Mouse (Mus musculus): ENCODE results near the gene Wnt9b. TPM values are rescaled to one million over a fixed set of nuclear protein-coding genes. Genes with fewer than 3 reads are reported as not detected.

Wnt9b gene
- 0.48 and 0.60 TPM in 2 replicates for polyA plus RNA-seq (2015; fragmentation: Nextera tagmentation; extraction: Ambion mirVana)

DNA sequence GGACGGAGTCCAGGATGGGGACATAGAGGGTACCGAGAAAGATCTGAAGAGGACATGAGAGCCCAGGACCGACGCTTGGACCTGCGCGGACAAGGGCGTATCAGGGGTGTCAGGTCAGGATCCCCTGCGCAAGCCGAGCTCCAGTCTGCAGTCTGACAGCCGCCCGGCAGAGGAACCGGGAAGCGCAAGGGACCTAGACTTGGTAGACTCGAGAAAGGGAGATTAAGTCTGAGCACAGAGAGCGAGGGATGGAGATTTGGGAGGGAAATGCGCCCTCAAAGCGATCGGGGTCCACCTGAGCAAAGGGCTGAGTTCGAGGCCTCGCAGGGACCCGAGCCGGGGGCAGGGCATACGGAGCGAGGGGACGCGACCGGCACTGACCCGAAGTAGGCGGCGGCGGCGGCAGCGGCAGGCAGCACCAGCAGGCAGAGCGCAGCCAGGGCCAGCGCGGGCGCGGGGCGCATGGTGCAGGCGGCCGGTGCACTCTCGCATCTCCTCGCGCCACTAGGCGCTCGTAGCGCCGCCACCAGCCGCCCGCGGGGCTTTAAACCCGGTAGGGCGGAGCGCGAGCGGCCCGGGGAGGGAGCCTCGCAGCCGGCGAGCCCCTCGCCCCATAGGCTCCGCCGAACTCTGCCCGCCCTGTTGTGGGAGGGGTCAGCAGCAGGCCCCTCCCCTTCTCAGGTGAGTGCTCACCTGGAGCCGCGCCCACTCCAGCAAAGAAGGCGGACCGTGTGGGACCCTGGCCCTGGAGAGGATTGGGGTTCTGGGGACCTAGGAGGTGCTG lies at the start of gene Wnt9b:
TSS of gene Wnt9b (minus strand) at position 516 of the 784 bp plus-strand sequence.
- H3K36me3 ChIP-seq: no peaks in the 10 kb centered on the region
- no peaks in the 10 kb centered on the region for H3K9me3 ChIP-seq (replicated peaks)
- no peak; the same call in 1 of the 2 replicates for ATAC-seq (replicated peaks; ENCODE audit: insufficient number of reproducible peaks, insufficient read depth, low FRiP score, low read depth)
- H3K27ac ChIP-seq: no peak within 1 kb of the TSS
- H3K4me1 ChIP-seq (replicated peaks): peaks cover 12% of the 10 kb centered on the region
- H3K9ac ChIP-seq: peak within 1 kb of the TSS; percentile 21
- H3K27me3 ChIP-seq: peaks cover 95% of the 10 kb centered on the region
- H3K4me2 ChIP-seq: peak within 1 kb of the TSS; percentile 83
- peak within 1 kb of the TSS; percentile 45 for H3K4me3 ChIP-seq
- WGBS: under 1% methylated on average over 68 of the region's 68 CpGs

DNA sequence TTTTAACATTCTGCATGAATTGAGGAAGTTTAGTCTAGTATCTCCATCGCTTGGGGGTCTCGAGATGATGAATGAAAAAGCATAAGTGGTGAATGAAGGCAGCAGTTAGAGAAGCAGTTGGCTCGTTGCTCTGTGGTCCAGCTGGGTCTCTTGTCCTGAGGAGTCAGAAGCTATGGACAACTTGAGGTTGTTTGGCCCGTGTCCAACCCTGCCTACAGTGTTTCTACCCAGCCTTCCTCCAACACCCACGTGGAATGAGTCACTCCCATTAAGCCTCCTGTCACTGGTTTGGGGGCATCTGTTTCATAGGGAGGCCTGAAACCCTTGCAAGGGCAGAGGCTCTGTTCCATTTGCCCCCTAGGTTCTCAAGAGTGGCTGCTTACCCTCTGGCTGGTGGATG lies 40.3 kb upstream of the Wnt9b start:
- no peak for ATAC-seq (replicated peaks; ENCODE audit: insufficient number of reproducible peaks, insufficient read depth, low FRiP score, low read depth)
- no peaks in the 10 kb centered on the region for H3K9me3 ChIP-seq (replicated peaks)
- no peak overlapping the region for H3K4me2 ChIP-seq
- H3K4me1 ChIP-seq (replicated peaks): no peaks in the 10 kb centered on the region
- no peak overlapping the region for H3K27ac ChIP-seq
- H3K27me3 ChIP-seq: peaks cover 59% of the 10 kb centered on the region
- no peak overlapping the region for H3K4me3 ChIP-seq
- 50% methylated on average over 5 of the region's 5 CpGs for WGBS
- no peaks in the 10 kb centered on the region for H3K36me3 ChIP-seq
- H3K9ac ChIP-seq: no peak overlapping the region

DNA sequence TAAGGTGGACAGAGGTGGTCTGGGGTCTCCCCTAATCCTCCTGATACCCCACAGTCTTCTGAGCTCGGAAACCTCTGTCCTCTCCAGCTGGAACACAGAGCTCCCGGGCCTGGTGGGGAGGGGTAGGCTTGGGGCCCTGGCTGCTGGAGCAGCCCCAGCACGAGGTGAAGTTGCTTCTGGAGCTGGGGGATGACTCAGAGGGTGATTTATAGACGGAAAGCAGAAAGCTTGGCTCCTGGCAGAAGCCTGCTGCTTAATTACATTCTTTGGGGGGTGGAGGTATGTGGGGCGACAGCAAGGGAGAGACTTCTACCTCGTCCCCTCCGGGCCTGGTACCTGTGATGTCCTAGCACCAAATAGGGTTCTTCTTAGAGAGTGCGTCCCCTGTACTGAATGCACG lies 30.5 kb upstream of the Wnt9b start:
- Histone ChIP-seq H3K9me3 (replicated peaks) (no peaks in the 10 kb centered on the region), H3K36me3 (no peaks in the 10 kb centered on the region), H3K4me3 (no peak overlapping the region), H3K27ac (no peak overlapping the region), H3K9ac (no peak overlapping the region), H3K27me3 (peaks cover 71% of the 10 kb centered on the region), H3K4me2 (no peak overlapping the region), H3K4me1 (replicated peaks) (no peaks in the 10 kb centered on the region)
- WGBS: 51% methylated on average over 9 of the region's 9 CpGs
- ATAC-seq (replicated peaks; ENCODE audit: insufficient number of reproducible peaks, insufficient read depth, low FRiP score, low read depth): no peak

DNA sequence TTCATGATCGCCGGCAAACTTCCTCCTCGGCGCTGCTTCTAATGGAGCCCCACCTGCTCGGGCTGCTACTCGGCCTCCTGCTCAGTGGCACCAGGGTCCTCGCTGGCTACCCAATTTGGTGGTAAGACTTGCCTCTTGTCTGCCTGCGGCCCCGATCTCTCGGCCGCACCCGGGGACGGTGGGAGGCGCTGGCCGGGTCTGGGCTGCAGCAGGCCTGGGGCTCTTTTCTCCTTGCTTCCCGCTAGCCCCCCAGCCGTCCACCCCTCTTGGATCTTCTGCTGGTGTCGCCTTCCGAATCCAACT lies 24.6 kb upstream of the Wnt9b start:
- under 1% methylated on average over 19 of the region's 19 CpGs for WGBS
- Histone ChIP-seq H3K27me3 (peaks cover 97% of the 10 kb centered on the region), H3K4me2 (peak overlapping the region; percentile 57), H3K27ac (no peak overlapping the region), H3K36me3 (no peaks in the 10 kb centered on the region), H3K9ac (no peak overlapping the region), H3K4me3 (peak overlapping the region; percentile 38), H3K9me3 (replicated peaks) (no peaks in the 10 kb centered on the region), H3K4me1 (replicated peaks) (peaks cover 21% of the 10 kb centered on the region)
- ATAC-seq (replicated peaks; ENCODE audit: insufficient number of reproducible peaks, insufficient read depth, low FRiP score, low read depth): no peak

DNA sequence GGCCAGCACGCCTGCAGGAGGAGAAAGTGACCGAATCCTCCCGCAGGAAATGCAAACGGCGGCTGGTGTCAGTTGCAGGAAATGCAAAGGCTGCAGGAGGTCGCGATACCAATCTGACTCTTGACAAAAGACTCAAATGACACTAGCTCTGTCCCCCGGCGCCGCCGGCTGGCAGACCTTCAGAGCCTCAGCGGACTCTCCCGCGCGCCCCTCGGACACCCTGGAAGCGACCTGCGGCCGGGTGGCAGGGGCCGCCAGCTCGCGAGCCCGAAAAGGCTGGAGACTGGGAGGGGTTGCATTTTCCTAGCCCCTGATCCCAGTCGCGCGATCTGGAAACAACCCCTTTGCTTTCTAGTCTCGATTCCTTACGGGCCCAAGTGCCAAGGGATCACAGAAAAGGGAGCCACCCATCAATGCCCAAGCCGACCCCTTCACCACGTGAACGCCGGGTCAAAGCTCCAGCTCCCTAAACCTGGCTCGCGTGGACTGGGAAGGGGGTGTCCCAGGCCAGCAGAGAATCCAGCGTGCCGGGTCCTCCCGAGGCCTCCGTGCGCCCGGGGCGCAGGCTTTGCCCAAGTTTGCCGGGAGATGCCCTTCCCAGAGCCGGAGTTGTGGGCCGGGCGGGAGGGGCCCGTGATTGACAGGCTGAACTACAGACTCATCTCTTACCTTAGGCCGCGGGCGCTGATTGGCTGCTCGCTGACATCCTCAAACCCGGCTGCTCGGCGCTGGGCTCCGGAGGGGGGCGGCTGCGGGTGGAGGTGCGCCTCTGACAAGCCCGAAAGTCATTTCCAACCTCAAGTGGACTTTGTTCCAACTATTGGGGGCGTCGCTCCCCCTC lies 24.0 kb upstream of the Wnt9b start, which contains the start of gene Wnt3:
TSS of gene Wnt3 (plus strand) at position 764 of the 841 bp plus-strand sequence.
- H3K9me3 ChIP-seq (replicated peaks): no peaks in the 10 kb centered on the region
- ATAC-seq (replicated peaks; ENCODE audit: insufficient number of reproducible peaks, insufficient read depth, low FRiP score, low read depth): no peak
- peak within 1 kb of the TSS; percentile 57 for H3K4me2 ChIP-seq
- H3K27me3 ChIP-seq: peaks cover 100% of the 10 kb centered on the region
- H3K4me3 ChIP-seq: peak within 1 kb of the TSS; percentile 38
- H3K4me1 ChIP-seq (replicated peaks): peaks cover 21% of the 10 kb centered on the region
- under 1% methylated on average over 60 of the region's 60 CpGs for WGBS
- no peak within 1 kb of the TSS for H3K9ac ChIP-seq
- no peak within 1 kb of the TSS for H3K27ac ChIP-seq
- no peaks in the 10 kb centered on the region for H3K36me3 ChIP-seq

DNA sequence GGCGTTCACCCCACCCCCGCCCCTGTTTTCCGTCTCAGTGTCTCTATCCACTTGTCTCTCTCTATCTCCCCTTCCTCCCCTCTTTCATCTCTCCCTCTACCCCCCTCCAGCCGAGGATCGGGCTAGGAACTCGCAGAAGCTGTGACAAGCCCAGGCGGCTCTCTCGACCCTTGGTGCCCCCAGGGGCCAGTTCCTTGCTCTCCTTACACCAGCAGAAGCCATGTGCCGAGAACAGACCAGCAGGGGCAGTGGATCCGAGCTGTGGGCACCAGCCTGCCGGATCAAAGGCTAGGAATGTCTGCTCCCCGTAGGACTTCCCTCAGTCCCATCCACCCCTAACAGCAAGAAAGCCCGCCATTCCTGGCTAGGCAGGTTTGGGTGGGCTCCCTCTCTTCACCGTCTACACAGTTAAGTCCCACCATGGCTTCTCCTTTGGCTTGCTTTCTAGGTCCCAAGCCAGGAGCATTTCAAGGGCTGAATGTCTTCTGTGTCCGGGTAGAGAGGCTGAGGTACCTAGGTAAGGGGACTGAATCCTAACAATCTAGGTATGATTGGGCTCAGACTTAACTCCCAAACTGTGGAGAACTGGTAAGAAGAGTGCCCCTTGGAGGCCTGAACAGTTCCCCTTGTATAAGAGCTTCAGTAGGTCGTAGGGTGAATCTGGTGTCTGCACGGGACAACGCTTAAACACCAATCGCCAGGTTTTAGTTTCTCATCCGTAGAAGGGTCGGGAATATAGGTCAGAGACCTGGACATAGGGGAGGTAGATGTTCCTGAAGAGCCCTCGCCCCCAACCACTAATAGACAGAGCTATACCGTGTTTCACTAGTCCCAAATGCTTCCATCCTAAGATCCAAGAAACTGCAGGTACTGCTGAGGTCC lies 23.1 kb upstream of the Wnt9b start:
- ATAC-seq (replicated peaks; ENCODE audit: insufficient number of reproducible peaks, insufficient read depth, low FRiP score, low read depth): no peak
- Histone ChIP-seq H3K9me3 (replicated peaks) (no peaks in the 10 kb centered on the region), H3K9ac (no peak overlapping the region), H3K27ac (no peak overlapping the region), H3K27me3 (peaks cover 99% of the 10 kb centered on the region), H3K36me3 (no peaks in the 10 kb centered on the region), H3K4me1 (replicated peaks) (peaks cover 21% of the 10 kb centered on the region), H3K4me3 (peak overlapping the region; percentile 38), H3K4me2 (peak overlapping the region; percentile 57)
- WGBS: 1% methylated on average over 23 of the region's 23 CpGs

DNA sequence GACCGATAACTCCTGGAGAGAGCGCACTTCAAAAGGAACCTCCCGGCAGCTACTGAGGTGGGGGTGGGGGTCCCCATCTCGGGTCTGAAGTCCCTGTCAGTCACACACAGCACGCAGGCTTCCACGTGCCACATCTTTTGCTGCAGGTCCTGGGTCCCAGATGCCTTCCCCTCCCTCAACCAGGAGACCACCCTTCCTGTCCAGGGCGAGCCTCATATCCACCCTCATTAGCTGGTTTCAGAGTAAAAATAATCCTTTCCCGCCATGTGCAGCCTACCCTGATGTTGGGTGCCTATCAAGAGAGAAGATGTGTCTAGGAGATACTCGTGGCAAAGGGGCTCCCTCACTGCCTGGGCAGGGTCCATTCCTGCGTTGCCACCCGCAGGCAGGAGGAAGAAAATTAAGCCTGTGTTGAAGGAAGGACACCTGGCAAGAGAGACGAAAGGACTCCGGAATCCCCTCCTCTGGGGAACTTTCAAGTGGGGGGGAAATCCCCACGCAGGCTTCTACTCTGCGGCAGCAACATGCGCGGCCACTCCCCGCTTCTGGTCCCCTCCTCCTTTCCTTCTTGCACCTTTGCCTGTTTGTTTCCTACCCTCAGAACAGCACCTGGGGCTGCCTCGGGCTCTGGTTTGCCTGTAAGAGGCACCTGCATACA lies 21.7 kb upstream of the Wnt9b start:
- Histone ChIP-seq H3K36me3 (no peaks in the 10 kb centered on the region), H3K4me3 (no peak overlapping the region), H3K4me2 (no peak overlapping the region), H3K4me1 (replicated peaks) (peaks cover 21% of the 10 kb centered on the region), H3K9me3 (replicated peaks) (no peaks in the 10 kb centered on the region), H3K9ac (no peak overlapping the region), H3K27ac (no peak overlapping the region), H3K27me3 (peaks cover 97% of the 10 kb centered on the region)
- no peak for ATAC-seq (replicated peaks; ENCODE audit: insufficient number of reproducible peaks, insufficient read depth, low FRiP score, low read depth)
- under 1% methylated on average over 19 of the region's 19 CpGs for WGBS

DNA sequence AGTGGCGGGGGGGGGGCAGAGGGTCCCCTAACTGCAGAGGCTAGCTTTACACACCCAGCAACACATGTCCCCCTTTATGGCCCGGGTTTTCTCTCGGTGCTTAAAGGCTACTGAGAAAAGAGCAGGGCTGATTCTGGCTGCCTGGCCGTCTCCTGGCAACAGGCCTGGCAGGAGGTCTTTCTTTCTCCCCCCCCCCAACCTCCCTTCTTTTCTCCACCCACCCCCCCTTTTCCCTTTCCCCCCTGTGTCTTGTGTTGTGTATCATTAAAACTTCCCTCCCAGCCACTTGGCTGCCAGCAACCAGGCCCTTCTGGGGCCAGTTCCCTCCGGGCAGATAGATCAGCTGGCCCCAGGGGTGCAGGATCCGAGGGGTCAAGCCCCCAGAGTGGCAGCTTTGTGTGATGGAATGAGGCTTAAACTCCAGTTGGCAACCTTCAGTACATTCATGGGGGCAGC lies 16.0 kb upstream of the Wnt9b start:
- no peak for ATAC-seq (replicated peaks; ENCODE audit: insufficient number of reproducible peaks, insufficient read depth, low FRiP score, low read depth)
- WGBS: 17% methylated on average over 6 of the region's 6 CpGs
- H3K27me3 ChIP-seq: peaks cover 62% of the 10 kb centered on the region

DNA sequence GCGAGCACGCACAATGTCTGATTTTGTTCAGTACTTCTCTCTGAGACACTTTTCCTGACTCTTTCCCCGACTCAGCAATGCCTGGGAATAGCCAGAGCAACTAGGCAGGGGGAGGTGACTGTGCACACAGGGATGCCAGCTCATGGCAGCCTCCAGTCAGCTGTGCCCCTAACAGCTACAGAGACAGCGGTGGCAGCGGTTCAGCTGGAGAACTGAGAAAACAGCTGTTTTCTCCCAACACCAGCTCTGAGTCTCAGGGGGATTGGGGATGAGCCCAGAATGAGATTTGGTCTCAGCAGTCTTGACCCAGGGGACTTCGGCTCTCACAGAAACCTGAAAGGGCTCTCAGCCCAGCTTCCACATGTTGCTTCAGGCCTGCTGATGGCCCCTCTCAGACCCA lies 15.0 kb upstream of the Wnt9b start:
- WGBS: 51% methylated on average over 6 of the region's 6 CpGs

More for the DNA sequence above, 16.0 kb upstream of the Wnt9b start:
- H3K9me3 ChIP-seq (replicated peaks): no peaks in the 10 kb centered on the region
- H3K9ac ChIP-seq: no peak overlapping the region
- no peak overlapping the region for H3K27ac ChIP-seq
- no peaks in the 10 kb centered on the region for H3K4me1 ChIP-seq (replicated peaks)
- no peaks in the 10 kb centered on the region for H3K36me3 ChIP-seq
- no peak overlapping the region for H3K4me3 ChIP-seq
- H3K4me2 ChIP-seq: no peak overlapping the region

DNA sequence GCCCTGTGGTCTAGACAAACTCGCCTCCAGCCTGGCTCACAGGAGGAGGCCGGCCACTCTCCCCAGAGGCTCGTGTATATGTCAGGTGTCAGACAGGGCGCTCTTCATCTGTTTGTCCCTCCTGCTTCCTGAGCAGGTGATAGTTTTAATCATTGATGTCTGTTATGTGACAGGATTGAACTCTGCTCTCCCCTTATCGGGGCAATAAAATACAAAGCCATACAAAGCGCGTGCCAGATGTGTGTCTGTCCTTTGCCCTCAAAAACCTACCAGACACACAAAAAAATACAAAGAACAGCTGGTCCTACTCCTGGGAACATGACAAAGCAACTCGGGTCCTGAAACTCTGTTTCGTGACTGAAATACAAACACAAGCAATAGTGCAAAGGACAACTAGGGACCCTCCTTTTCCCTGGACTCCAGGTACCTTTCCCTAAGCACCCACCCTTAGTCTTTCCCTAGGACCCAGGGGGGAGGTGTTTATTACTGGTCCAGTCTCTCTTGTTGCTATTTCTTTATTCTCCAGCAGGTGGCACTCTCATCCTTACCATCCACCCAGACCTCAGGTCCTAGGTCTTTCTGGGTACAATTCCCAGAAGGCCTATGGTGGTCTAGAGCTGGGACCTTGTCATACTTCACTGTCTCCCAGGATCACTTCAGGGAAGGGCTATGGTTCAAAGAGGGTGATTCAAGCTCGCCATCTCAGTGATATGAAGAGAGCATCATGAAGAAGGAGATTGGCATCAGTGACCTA lies 14.0 kb upstream of the Wnt9b start:
- Histone ChIP-seq H3K9me3 (replicated peaks) (no peaks in the 10 kb centered on the region), H3K4me3 (no peak overlapping the region), H3K4me2 (no peak overlapping the region), H3K36me3 (no peaks in the 10 kb centered on the region), H3K9ac (no peak overlapping the region), H3K27ac (no peak overlapping the region), H3K27me3 (peaks cover 56% of the 10 kb centered on the region), H3K4me1 (replicated peaks) (no peaks in the 10 kb centered on the region)
- no peak for ATAC-seq (replicated peaks; ENCODE audit: insufficient number of reproducible peaks, insufficient read depth, low FRiP score, low read depth)
- 24% methylated on average over 10 of the region's 10 CpGs for WGBS

More for the DNA sequence above, 15.0 kb upstream of the Wnt9b start:
- Histone ChIP-seq H3K4me1 (replicated peaks) (no peaks in the 10 kb centered on the region), H3K27me3 (peaks cover 57% of the 10 kb centered on the region), H3K9ac (no peak overlapping the region), H3K27ac (no peak overlapping the region), H3K4me2 (no peak overlapping the region), H3K4me3 (no peak overlapping the region), H3K9me3 (replicated peaks) (no peaks in the 10 kb centered on the region), H3K36me3 (no peaks in the 10 kb centered on the region)
- ATAC-seq (replicated peaks; ENCODE audit: insufficient number of reproducible peaks, insufficient read depth, low FRiP score, low read depth): no peak
